Mouse (Mus musculus): ENCODE data around the gene Olfr239. TPM values are rescaled to one million over a fixed set of nuclear protein-coding genes. Genes with fewer than 3 reads are reported as not detected.

Gene Olfr239
- polyA plus RNA-seq (2012; rRNA removed) = not detected in 2 replicates

GRCm38 (mm10) chr17:33191002-33191401 is at the start of gene Olfr239:
Gene Olfr239 (plus strand): TSS chr17:33191302.

GRCm38 (mm10) chr17:33168147-33168546 is 23.0 kb upstream of the Olfr239 start, which contains the start of gene Olfr55:
Gene Olfr55 (plus strand): TSS chr17:33168447.

GRCm38 (mm10) chr17:33221590-33221989 is 30.5 kb downstream of the Olfr239 start, which contains the start of gene Olfr1564:
Gene Olfr1564 (minus strand): TSS chr17:33221690.

Other genes with a start within 250 kb of the Olfr239 start
- 5.4 and 9.1 TPM in 2 replicates for gene Cyp4f13, start 243.9 kb upstream of the Olfr239 start, polyA plus RNA-seq (2012; rRNA removed)
- 5.2 and 7.7 TPM in 2 replicates for gene Zfp472, start 225.5 kb upstream of the Olfr239 start, polyA plus RNA-seq (2012; rRNA removed)
- gene Zfp952, start 198.2 kb upstream of the Olfr239 start, polyA plus RNA-seq (2012; rRNA removed) = 8.9 and 12.6 TPM in 2 replicates
- 8.5 and 13.4 TPM in 2 replicates for gene Zfp763, start 157.9 kb upstream of the Olfr239 start, polyA plus RNA-seq (2012; rRNA removed)
- gene 4921501E09Rik, start 123.2 kb upstream of the Olfr239 start, polyA plus RNA-seq (2012; rRNA removed) = not detected in 2 replicates
- 7.3 and 9.1 TPM in 2 replicates for gene Zfp563, start 102.0 kb upstream of the Olfr239 start, polyA plus RNA-seq (2012; rRNA removed)
- 0.05 and 0.12 TPM in 2 replicates for gene Morc2b, start 51.6 kb upstream of the Olfr239 start, polyA plus RNA-seq (2012; rRNA removed)
- not detected in 2 replicates for gene Olfr55, start 22.9 kb upstream of the Olfr239 start, polyA plus RNA-seq (2012; rRNA removed)
- gene Olfr1564, start 30.4 kb downstream of the Olfr239 start, polyA plus RNA-seq (2012; rRNA removed) = 0.10 and 0.21 TPM in 2 replicates
- 5.9 and 10.5 TPM in 2 replicates for gene Zfp955a, start 63.8 kb downstream of the Olfr239 start, polyA plus RNA-seq (2012; rRNA removed)
- not detected in 2 replicates for gene Olfr63, start 73.4 kb downstream of the Olfr239 start, polyA plus RNA-seq (2012; rRNA removed)
- 6.5 and 9.6 TPM in 2 replicates for gene Zfp955b, start 98.2 kb downstream of the Olfr239 start, polyA plus RNA-seq (2012; rRNA removed)
- gene Zfp81, start 167.6 kb downstream of the Olfr239 start, polyA plus RNA-seq (2012; rRNA removed) = 9.0 and 14.6 TPM in 2 replicates
- gene Zfp101, start 203.3 kb downstream of the Olfr239 start, polyA plus RNA-seq (2012; rRNA removed) = 39.9 and 48.7 TPM in 2 replicates
- 0.05 TPM in 1 of 2 replicates, not detected in the other for gene Actl9, start 241.6 kb downstream of the Olfr239 start, polyA plus RNA-seq (2012; rRNA removed)